Mouse (Mus musculus): ENCODE measurements around the gene Uprt.

- no peak for TF ChIP-seq POLR2A (IDR thresholded peaks at IDR 0.05; ENCODE audit: insufficient read length, low read depth)
- TF ChIP-seq MYOG (IDR thresholded peaks at IDR 0.05; ENCODE audit: control insufficient read depth in 1 of 3, insufficient read depth in 1 of 3, insufficient read length in 2 of 3, low read depth in 2 of 3): no peak
- no peak for TF ChIP-seq POLR2AphosphoS2 (IDR thresholded peaks at IDR 0.05; ENCODE audit: insufficient read length, low read depth)
These were observed 808 bp downstream of the Uprt start for GRCm38 (mm10) chrX:104483444-104483808.

All from myocyte (in vitro differentiated cells).